Mouse (Mus musculus): Measurements from ENCODE around the gene Capn2.

DNA sequence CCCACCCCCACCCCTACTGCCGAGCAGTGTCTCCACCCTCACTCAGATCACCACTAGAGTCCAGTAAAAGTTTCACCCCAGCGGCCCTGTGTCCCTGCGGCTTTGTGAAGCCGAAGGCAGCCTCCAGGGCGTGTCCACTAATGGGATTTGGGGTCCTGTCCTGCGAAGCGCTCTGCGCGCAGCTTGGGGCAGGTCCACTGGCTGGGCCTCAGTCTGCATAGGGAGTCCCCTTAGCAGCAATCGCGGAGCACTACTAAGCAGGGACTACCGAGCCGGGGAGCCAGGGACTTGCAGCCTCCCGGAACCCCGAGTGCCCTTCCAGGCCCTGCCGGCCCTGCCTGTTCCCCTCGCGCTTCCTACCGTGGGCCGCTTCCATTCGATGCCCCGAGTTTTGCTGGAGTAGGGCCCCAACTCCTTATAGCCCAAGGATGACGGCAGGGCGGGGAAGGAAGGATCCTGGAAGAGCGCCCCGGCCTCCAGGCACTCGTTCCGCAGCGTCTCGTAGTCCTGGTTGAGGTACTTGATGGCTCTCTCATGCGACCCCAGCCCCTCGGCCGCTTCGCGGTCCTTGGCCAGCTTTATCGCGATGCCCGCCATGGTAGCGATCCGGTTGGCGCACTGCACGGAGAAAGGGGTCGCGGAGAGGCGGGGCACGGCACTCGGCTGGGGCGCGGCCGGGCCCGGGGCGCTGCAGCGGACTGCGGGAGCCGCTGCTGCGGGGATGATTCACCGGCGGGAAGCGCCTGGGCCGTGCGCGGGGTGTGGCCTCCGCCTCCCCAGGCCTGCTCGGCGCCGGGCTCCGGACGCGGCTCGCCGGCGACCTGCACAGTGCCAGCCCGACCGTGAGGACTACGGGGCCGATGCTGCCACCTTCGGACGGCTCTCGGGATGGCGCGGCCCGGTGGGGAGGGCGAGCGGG, at the start of gene Capn2:
- TF ChIP-seq GATA1 (IDR thresholded peaks at IDR 0.05; ENCODE audit: borderline replicate concordance, low read length): no peak
- TF ChIP-seq FLI1 (IDR thresholded peaks at IDR 0.05; ENCODE audit: low read length): no peak
